Mouse (Mus musculus) ES-E14 (cell line): ENCODE measurements at regions not wholly inside any gene's neighbourhood (a gene's known extent, or its start where the extent isn't known, plus 50 kb on each side); places are given as distances from the start of the nearest gene placed in this dataset.

Experiments
- CHD2 ChIP-seq: IDR thresholded peaks from 2 replicates; pipeline ENCODE4 v1.6.1; 2014; ENCODE audit warnings: mild to moderate bottlenecking, low read depth, low read length, inconsistent platforms
- MAFK ChIP-seq: IDR thresholded peaks from 2 replicates; pipeline ENCODE4 v1.6.1; 2014; ENCODE audit warnings: mild to moderate bottlenecking, low read depth, low read length, inconsistent platforms; ENCODE audit not compliant: insufficient read depth
- ZC3H11A ChIP-seq: IDR thresholded peaks from 2 replicates; pipeline ENCODE4 v1.6.1; 2012; ENCODE audit warnings: low read depth, mild to moderate bottlenecking, inconsistent platforms, low read length, borderline replicate concordance
- ZNF384 ChIP-seq: IDR thresholded peaks from 2 replicates; pipeline ENCODE4 v1.6.1; 2012; ENCODE audit warnings: low read depth, low read length, inconsistent platforms

- TF ChIP-seq MAFK (no peak), ZNF384 (no peak), ZC3H11A (no peak), CHD2 (no peak)
Observed at GRCm38 (mm10) chr15:86566111-86566510, 351.9 kb downstream of the Tbc1d22a start.
